Comparison of ENCODE assay signal across 23 mouse cellular contexts in the genomic region with DNA sequence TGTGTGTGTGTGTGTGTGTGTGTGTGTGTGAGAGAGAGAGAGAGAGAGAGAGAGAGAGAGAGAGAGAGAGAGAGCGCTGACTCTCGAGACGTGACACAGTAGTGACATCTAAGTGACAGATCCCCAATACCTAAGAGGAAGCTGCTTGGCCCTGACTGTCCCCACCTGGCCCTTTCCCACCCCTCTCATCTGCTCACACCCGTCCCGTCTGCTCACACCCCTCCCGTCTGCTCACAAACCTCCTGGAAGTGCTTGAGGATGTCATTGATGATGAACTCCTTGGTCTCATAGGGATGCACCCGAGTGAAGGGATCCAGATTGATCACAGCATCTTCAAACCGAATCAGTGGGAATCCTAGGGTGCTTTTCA.
DNase-seq lines count a peak whose midpoint lies in the region; ATAC-seq and TF ChIP-seq lines count a peak whose summit lies in the region.
"Had no signal": no experiment of that assay in that cellular context is flagged by ENCODE, and none has a peak within 500 bp of the region (broad histone marks: within the 10 kb centered on the region; RNA-seq: fewer than 3 reads in every experiment).

No protein-coding gene starts in this region.

- TF ChIP-seq RAD21 in CH12.LX (IDR thresholded peaks at IDR 0.05; ENCODE audit: low read depth, low read length), result no peak

- H3K4me3 ChIP-seq in spleen, adult 2 months (ENCODE audit: extremely low read depth, insufficient read depth, insufficient read length), result no peak overlapping the region
- H3K4me3 ChIP-seq in CH12.LX (replicated peaks in 1 of 3; ENCODE audit: low read depth in 2 of 3, low read length in 2 of 3, poor library complexity in 1 of 3), result peak overlapping the region in 1 of 3 experiments; percentile 26
- H3K4me3 ChIP-seq: embryonic facial prominence, embryonic 13.5 days; embryonic facial prominence, embryonic 15.5 days; erythroblast, embryonic 14.5 days; forebrain, embryonic 10.5 days; forebrain, embryonic 12.5 days had no signal

- 59% methylated on average over 5 of the region's 8 CpGs for WGBS in spleen, adult 2 months

- in situ Hi-C loops in CH12.LX (cut with MboI; ENCODE audit: low pct_ligation_motif_present, low pct_unique_long_range_greater_than_20kb, low sequenced_read_pairs), result loop anchor here (5.0 kb wide), 1 partner anchor 149 kb away; no protein-coding TSS in a partner anchor

- no peak overlapping the region for H3K9ac ChIP-seq in CH12.LX (ENCODE audit: insufficient read depth, low read depth)
- H3K9ac ChIP-seq: embryonic facial prominence, embryonic 13.5 days; embryonic facial prominence, embryonic 15.5 days; forebrain, embryonic 12.5 days had no signal

- TF ChIP-seq CTCF in spleen, adult 2 months (IDR thresholded peaks at IDR 0.05; ENCODE audit: extremely low read depth, insufficient read depth, insufficient read length, insufficient replicate concordance), result no peak
- no peak for TF ChIP-seq CTCF in CH12.LX (conservative IDR thresholded peaks at IDR 0.05 in 1 of 2, IDR thresholded peaks at IDR 0.05 in 1 of 2; ENCODE audit: low read depth in 2 of 2, low read length in 2 of 2)

- H3K4me1 ChIP-seq in spleen, adult 2 months (ENCODE audit: control insufficient read depth, insufficient read depth, insufficient read length), result peaks cover 6% of the 10 kb centered on the region; the same call in 1 of the 2 replicates
- peaks cover 20 to 64% of the 10 kb centered on the region in 2 experiments for H3K4me1 ChIP-seq in CH12.LX (ENCODE audit: control insufficient read depth in 1 of 2, insufficient read depth in 2 of 2)
- H3K4me1 ChIP-seq: forebrain, embryonic 12.5 days had no signal

- no peak for TF ChIP-seq EP300 in CH12.LX (IDR thresholded peaks at IDR 0.05; ENCODE audit: low read length)

- H3K36me3 ChIP-seq in spleen, adult 2 months (ENCODE audit: control insufficient read depth, insufficient read depth, low read length), result peaks cover 11% of the 10 kb centered on the region; the same call in 1 of the 2 replicates
- peaks cover 19 to 56% of the 10 kb centered on the region in 2 experiments for H3K36me3 ChIP-seq in CH12.LX (replicated peaks in 1 of 2; ENCODE audit: control insufficient read depth in 1 of 2, insufficient read depth in 1 of 2, low read length in 1 of 2)

- DNase-seq in spleen, adult 2 months (ENCODE audit: low read depth in 1 of 2, low spot score in 2 of 2), result peak in 1 of 2 experiments; percentile 7
- no peak for DNase-seq in spleen, postnatal 4 days (ENCODE audit: low spot score in 2 of 2)
- no peak for DNase-seq in CH12.LX (ENCODE audit: extremely low read depth)
- DNase-seq in kidney, adult 8-10 months, result no peak
- DNase-seq: adrenal gland, adult 2 months; adrenal gland, postnatal 10 days; adrenal gland, postnatal 25 days; cerebellum, adult 11 months; cerebellum, adult 18-20 months; cerebellum, adult 8-10 months; cerebellum, adult 9-11 months; cerebellum, postnatal 14 days; cerebellum, postnatal 36 days; embryo, embryonic 11 days had no signal

- TF ChIP-seq POLR2A in spleen, adult 2 months (IDR thresholded peaks at IDR 0.05; ENCODE audit: low read depth, low read length), result no peak
- no peak for TF ChIP-seq POLR2A in CH12.LX (IDR thresholded peaks at IDR 0.05; ENCODE audit: low read depth, low read length)

- 0 out of 2 replicates have a peak overlapping the region, but pooled peaks have one; percentile 10 for H3K4me2 ChIP-seq in CH12.LX (ENCODE audit: insufficient read depth, low read depth, poor library complexity, severe bottlenecking)
- H3K4me2 ChIP-seq: embryonic facial prominence, embryonic 13.5 days; embryonic facial prominence, embryonic 15.5 days; forebrain, embryonic 12.5 days had no signal

- H3K27me3 ChIP-seq in spleen, adult 2 months (ENCODE audit: control insufficient read depth, insufficient read depth, low read length), result no peaks in the 10 kb centered on the region
- no peaks in the 10 kb centered on the region for H3K27me3 ChIP-seq in CH12.LX (replicated peaks)
- H3K27me3 ChIP-seq: embryonic facial prominence, embryonic 13.5 days; embryonic facial prominence, embryonic 15.5 days; forebrain, embryonic 12.5 days had no signal

- no peaks in the 10 kb centered on the region for H3K9me3 ChIP-seq in CH12.LX (replicated peaks; ENCODE audit: low read length)
- H3K9me3 ChIP-seq: embryonic facial prominence, embryonic 13.5 days; embryonic facial prominence, embryonic 15.5 days; forebrain, embryonic 10.5 days; forebrain, embryonic 12.5 days had no signal

- dilution Hi-C loops in CH12.LX (cut with MboI; ENCODE audit: extremely low pct_ligation_motif_present, extremely low pct_unique_long_range_greater_than_20kb, low sequenced_read_pairs), result no loop called here

- peak overlapping the region; percentile 12; the same call in 1 of the 2 replicates for H3K27ac ChIP-seq in spleen, adult 2 months (ENCODE audit: insufficient read depth, low read length)
- H3K27ac ChIP-seq in CH12.LX (ENCODE audit: insufficient read depth, low read depth), result peak overlapping the region; percentile 58
- H3K27ac ChIP-seq: embryonic facial prominence, embryonic 13.5 days; embryonic facial prominence, embryonic 15.5 days; forebrain, embryonic 10.5 days; forebrain, embryonic 12.5 days had no signal

- no peaks in the 10 kb centered on the region for H3K79me2 ChIP-seq in CH12.LX (replicated peaks; ENCODE audit: control insufficient read depth, extremely low read depth, insufficient read depth, poor library complexity, severe bottlenecking)

- peak; percentile 49 for ATAC-seq in inflammation-experienced regulatory T-cells, adult 6 months
- no peak for ATAC-seq in megakaryocyte progenitor cell, adult 5-6 weeks (replicated peaks; ENCODE audit: poor library complexity)
- ATAC-seq: forebrain, embryonic 14.5 days; forebrain, embryonic 16.5 days had no signal

TF ChIP-seq in CH12.LX, 34 proteins besides CTCF, POLR2A, EP300 and RAD21:
- TF ChIP-seq TBP (conservative IDR thresholded peaks at IDR 0.05; ENCODE audit: low read depth, low read length) (no peak), ZMIZ1 (IDR thresholded peaks at IDR 0.05; ENCODE audit: low read depth, low read length) (no peak), MAZ (IDR thresholded peaks at IDR 0.05; ENCODE audit: low read depth, low read length) (0 out of 2 replicates have a peak, but pooled peaks have one; percentile 9), POLR2AphosphoS2 (IDR thresholded peaks at IDR 0.05; ENCODE audit: low read depth, low read length) (no peak), MYC (IDR thresholded peaks at IDR 0.05; ENCODE audit: low read depth, low read length) (no peak), ZC3H11A (IDR thresholded peaks at IDR 0.05; ENCODE audit: low read depth, low read length) (no peak), SIN3A (IDR thresholded peaks at IDR 0.05; ENCODE audit: low read length) (no peak), GABPA (IDR thresholded peaks at IDR 0.05; ENCODE audit: insufficient replicate concordance, low read depth, low read length) (no peak), CHD2 (IDR thresholded peaks at IDR 0.05; ENCODE audit: low read length) (no peak), ZNF384 (IDR thresholded peaks at IDR 0.05; ENCODE audit: low read depth, low read length) (no peak), ELF1 (IDR thresholded peaks at IDR 0.05; ENCODE audit: low read depth, low read length) (no peak), BHLHE40 (IDR thresholded peaks at IDR 0.05; ENCODE audit: low read depth, low read length) (no peak; the same call in none of the 2 replicates), ZKSCAN1 (IDR thresholded peaks at IDR 0.05; ENCODE audit: borderline replicate concordance, low read depth, low read length) (no peak), TCF12 (IDR thresholded peaks at IDR 0.05; ENCODE audit: low read depth, low read length) (0 out of 2 replicates have a peak, but pooled peaks have one; percentile 3)
